Mouse (Mus musculus): ENCODE data around the gene Rbbp7. TPM values are rescaled to one million over a fixed set of nuclear protein-coding genes. Genes with fewer than 3 reads are reported as not detected.
"Not testable (repeated sequence)": the region's sequence is repeated elsewhere in the genome, so short reads cannot be mapped to it uniquely, and the experiment has no call there.

Gene Rbbp7
- 150 and 170 TPM in 2 replicates for total RNA-seq (2021)
- long read RNA-seq, transcript Rbbp7-201 (12 exons, 2,244 nt) = major isoform, 233 of 246 reads
- long read RNA-seq, partial matches to known transcripts = 4 of 246 reads
- long read RNA-seq, other reads (novel, unspliced or antisense) = 8 of 246 reads

DNA sequence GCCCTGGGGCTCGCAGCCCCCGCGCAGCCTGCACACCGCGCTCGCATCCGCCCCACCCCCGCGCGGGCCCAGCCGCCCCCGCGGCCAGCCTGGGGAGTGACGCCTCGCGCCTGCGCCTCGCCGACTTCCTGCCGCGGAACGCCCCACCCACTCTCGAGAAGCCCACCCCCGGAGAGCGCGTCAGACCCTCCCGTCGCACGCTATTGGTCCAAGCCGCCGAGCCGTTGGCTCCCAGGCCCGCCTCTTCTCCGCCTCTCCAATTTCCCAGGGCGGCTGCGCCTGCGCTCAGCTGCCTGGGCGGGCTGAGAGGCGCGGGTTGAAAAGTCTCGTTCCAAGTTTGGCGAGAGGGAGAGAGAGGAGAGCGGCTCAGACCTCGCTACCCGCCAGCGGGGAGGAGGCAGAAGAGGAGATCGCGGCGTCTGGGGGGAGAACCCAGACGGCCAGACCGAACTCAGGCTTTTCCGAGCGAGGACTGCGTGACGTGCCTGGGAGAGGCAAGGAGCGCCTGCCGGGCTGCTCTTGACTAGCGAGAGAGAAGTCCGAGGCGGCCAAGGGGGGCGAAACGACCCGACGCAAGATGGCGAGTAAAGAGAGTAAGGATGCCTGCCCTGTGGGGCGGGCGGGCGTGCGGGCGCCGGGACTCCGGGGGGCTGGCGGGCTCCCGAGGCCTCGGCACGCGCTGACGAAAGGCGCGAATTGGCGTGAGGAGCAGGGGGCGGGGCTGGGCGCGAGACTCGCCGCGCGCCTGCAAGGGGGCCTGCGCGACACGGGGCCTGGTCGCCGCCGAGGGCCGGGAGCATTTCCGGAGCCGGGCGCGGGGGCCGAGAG, at the start of gene Rbbp7:
Gene Rbbp7 (plus strand): TSS at position 288 of the 828 bp plus-strand sequence.
- peak; percentile 91 for DNase-seq

DNA sequence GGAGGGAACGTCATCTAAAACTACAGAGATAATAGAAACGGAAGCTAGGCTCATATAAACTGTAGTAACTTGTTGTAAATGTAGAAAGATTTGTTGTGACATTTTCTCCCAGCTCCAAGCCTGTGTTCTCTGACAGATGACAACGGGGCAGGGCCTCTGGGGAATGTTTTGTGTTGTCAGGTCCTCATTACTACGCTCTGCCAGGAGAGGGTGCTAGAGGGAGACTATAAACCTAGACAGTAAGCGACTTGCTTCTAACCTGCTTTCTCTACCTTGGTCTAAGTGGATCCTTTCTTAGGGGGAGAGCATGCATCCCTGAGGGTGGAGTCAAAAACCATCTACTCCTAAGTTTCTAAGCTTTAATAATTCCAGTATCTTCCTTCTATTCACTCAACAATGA, 42.4 kb upstream of the Rbbp7 start:
- peak; percentile 53 for DNase-seq

GRCm38 (mm10) chrX:162719615-162720014, 40.6 kb upstream of the Rbbp7 start:
- DNase-seq = peak; percentile 20

- no peak for DNase-seq
Observed at GRCm38 (mm10) chrX:162727367-162727777, 32.8 kb upstream of the Rbbp7 start.

DNA sequence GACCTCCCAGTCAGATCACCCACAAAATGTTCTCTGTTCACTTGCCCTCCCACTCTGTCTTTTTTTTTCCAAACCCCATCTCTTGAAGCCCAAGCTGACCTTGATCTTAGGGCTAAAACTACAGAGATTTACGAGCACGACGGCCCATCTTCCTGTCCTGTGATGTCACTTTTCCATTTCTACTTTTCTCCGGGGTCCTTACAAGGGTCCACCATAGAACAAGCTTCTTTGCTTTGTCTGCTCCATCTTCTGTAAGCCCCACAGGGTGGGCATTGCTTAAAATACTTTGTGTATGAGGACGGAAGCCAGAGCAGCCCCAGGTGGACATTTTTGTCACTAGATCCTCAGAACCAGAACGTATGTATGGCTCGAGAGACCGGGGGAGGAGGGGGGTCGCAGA, 32.4 kb upstream of the Rbbp7 start:
- DNase-seq = no peak

- DNase-seq = no peak
Observed at GRCm38 (mm10) chrX:162728228-162728627, 32.0 kb upstream of the Rbbp7 start.

DNA sequence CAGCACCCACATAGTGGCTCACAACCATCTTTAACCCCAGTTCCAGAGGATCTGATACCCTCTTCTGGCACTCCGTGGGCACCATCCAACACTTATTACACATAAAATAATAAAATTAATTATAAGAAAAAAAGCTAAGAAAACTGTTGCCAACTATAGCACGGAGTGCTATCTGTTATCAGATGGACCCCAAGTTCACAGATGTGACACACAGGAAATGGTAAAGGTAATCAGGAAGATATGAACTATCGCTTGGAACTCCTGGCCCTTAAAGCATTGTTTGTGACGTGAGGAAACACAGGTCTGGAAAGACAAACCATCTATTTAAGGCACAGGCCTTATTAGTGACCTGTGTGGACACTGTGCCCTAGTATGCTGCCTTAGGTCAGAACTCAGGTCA, 30.2 kb upstream of the Rbbp7 start:
- no peak for DNase-seq

GRCm38 (mm10) chrX:162734997-162735929, 24.9 kb upstream of the Rbbp7 start:
- DNase-seq = peak; percentile 60

- peak; percentile 6 for DNase-seq
Observed at GRCm38 (mm10) chrX:162736140-162736659, 24.0 kb upstream of the Rbbp7 start.

GRCm38 (mm10) chrX:162748696-162749420, 11.3 kb upstream of the Rbbp7 start:
- no peak for DNase-seq

DNA sequence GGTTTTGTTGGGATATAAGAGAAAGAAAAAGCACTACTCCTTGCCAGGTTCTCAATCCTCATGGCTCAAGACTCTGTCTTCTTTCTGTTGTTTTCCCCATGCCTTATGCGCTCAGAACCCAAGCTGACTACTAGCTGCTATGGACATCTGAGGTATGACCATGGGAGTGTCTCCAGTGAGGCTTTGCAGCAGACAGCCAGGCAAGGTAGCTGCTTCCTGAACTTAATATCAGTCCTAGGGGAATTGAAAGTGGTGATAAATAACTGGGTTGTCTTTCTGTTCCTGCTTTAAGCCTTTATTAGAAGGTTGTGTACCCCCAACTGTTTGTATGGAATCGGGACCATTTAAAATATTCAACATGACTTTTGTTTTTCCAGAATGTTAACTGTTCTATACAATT, 7.8 kb upstream of the Rbbp7 start:
- no peak for DNase-seq

DNA sequence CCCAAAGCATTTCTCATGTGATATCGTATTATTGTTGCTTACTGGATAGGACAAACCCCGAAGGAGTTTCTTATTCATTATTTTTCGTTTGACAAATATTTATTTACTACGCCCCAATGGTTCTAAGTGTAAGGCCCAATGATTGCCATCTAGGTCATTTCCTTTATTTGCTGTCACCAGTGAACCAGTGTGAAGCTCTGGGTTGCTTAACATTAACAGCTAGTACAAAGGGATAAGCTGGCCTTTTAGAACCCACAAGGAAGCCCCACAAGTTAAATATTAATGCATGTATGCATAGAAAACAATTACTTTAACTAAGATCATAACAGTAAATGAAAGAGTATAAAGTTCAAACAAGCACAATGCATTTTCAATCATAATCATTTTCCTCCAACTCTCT, 5.9 kb upstream of the Rbbp7 start:
- DNase-seq = no peak

- DNase-seq = no peak
Observed at GRCm38 (mm10) chrX:162756058-162756457, 4.1 kb upstream of the Rbbp7 start.

GRCm38 (mm10) chrX:162759251-162760114, 719 bp upstream of the Rbbp7 start:
- DNase-seq = peak; percentile 1

- DNase-seq = peak; percentile 11
Observed at GRCm38 (mm10) chrX:162760958-162761515, 835 bp downstream of the Rbbp7 start.

DNA sequence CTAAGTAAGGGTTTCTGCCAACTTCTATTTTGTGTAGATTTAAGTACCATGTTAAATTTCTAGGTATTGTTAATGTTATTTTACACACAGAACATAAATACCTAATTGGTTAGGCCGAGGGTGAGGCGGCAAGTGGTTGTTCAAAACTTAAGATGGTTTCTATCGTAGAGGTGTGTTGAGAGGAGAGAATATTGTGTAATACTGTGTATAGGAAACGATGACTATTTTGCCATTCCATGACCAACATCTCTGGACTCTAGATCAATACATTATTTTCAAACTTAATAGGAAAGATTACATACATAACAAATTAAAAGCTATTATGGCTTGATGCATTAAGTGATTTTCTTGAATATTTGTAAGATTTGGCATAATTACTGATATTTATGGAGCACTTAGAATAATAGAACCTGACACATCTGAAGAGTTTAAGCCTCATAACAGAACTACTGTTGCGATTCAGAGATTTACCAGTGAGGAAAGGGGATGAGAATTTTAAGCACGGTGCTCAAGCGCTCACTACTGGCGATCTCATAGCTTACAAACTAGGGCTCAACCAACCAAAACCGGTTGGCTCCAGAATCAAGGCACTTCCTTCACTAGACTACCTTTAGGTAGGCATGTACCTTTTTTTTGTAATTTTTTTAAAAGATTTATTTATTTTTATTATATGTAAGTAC, 1.7 kb downstream of the Rbbp7 start:
- no peak for DNase-seq

DNA sequence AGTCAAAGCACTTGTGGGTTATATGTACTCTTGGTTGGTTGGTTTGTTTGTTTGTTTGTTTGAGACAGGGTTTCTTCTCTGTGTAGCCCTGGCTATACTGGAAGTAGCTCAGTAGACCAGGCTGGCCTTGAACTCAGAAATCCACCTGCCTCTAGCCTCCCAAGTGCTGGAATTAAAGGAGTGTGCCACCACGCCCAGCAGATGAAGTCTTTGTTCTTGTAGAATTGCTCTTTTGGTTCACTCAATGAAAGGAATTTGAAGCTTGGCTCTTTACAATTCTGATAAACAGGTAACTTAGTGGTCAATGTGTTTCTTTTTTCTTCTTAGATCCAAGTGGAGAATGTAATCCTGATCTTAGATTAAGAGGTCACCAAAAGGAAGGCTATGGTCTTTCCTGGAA, 10.5 kb downstream of the Rbbp7 start:
- DNase-seq = no peak

- no peak for DNase-seq
Observed at GRCm38 (mm10) chrX:162788372-162788771, 28.2 kb downstream of the Rbbp7 start.

- not testable (repeated sequence) for DNase-seq
Observed at GRCm38 (mm10) chrX:162791392-162791791, 31.2 kb downstream of the Rbbp7 start.

GRCm38 (mm10) chrX:162800371-162800770, 40.2 kb downstream of the Rbbp7 start:
- peak; percentile 25 for DNase-seq

Measured in adrenal gland, postnatal 25 days (tissue).